8 mouse cellular contexts compared by ENCODE assay signal in genomic region chr17:28407418-28408250, GRCm38 (mm10). TPM values are rescaled to one million over a fixed set of nuclear protein-coding genes. Genes with fewer than 3 reads are reported as not detected.
DNase-seq lines count a peak whose midpoint lies in the region; ATAC-seq and TF ChIP-seq lines count a peak whose summit lies in the region.

No protein-coding gene starts in this region.

- H3K36me3 ChIP-seq in CH12.LX (replicated peaks in 1 of 2; ENCODE audit: control insufficient read depth in 1 of 2, insufficient read depth in 1 of 2, low read length in 1 of 2) = peaks cover 21 to 54% of the 10 kb centered on the region in 2 experiments
- H3K36me3 ChIP-seq in forebrain, embryonic 14.5 days (ENCODE audit: control insufficient read depth, insufficient read depth, low read length) = peaks cover 22% of the 10 kb centered on the region
- H3K36me3 ChIP-seq in neural tube, embryonic 14.5 days (ENCODE audit: control insufficient read depth, insufficient read depth, low read length) = no peaks in the 10 kb centered on the region

- in situ Hi-C loops in CH12.LX (cut with MboI; ENCODE audit: low pct_ligation_motif_present, low pct_unique_long_range_greater_than_20kb, low sequenced_read_pairs) = no loop called here

- TF ChIP-seq RAD21 in CH12.LX (IDR thresholded peaks at IDR 0.05; ENCODE audit: low read depth, low read length) = peak; percentile 96

- ATAC-seq in forebrain, embryonic 14.5 days = peak; percentile 76
- peak; percentile 73 for ATAC-seq in neural tube, embryonic 14.5 days (ENCODE audit: low read depth)

- dilution Hi-C loops in CH12.LX (cut with MboI; ENCODE audit: extremely low pct_ligation_motif_present, extremely low pct_unique_long_range_greater_than_20kb, low sequenced_read_pairs) = no loop called here

- WGBS in forebrain, embryonic 14.5 days = 47% methylated on average over 15 of the region's 15 CpGs
- WGBS in neural tube, embryonic 14.5 days = 41% methylated on average over 15 of the region's 15 CpGs

- H3K27me3 ChIP-seq in CH12.LX (replicated peaks) = no peaks in the 10 kb centered on the region
- H3K27me3 ChIP-seq in forebrain, embryonic 14.5 days (replicated peaks; ENCODE audit: control insufficient read depth, insufficient read depth, low read length) = no peaks in the 10 kb centered on the region
- no peaks in the 10 kb centered on the region for H3K27me3 ChIP-seq in neural tube, embryonic 14.5 days (ENCODE audit: control insufficient read depth, insufficient read depth, low read length)

- TF ChIP-seq EP300 in CH12.LX (IDR thresholded peaks at IDR 0.05; ENCODE audit: low read length) = no peak

- TF ChIP-seq CTCF in CH12.LX (conservative IDR thresholded peaks at IDR 0.05 in 1 of 2, IDR thresholded peaks at IDR 0.05 in 1 of 2; ENCODE audit: low read depth in 2 of 2, low read length in 2 of 2) = peak; percentile 78 to 98

- DNase-seq in CH12.LX (ENCODE audit: extremely low read depth) = peak; percentile 91
- peak; percentile 58 for DNase-seq in c-Kit-positive CD71-positive TER-119-negative erythroid progenitor cells, embryonic 14.5 days (ENCODE audit: low read depth)
- DNase-seq in forebrain, embryonic 14.5 days (ENCODE audit: low spot score) = peak; percentile 90
- DNase-seq in heart, postnatal 36 days = peak; percentile 81
- DNase-seq in layer of hippocampus, adult 18-20 months (ENCODE audit: low spot score in 2 of 2) = peak; percentile 72 to 93
- DNase-seq in lung, adult 18-20 months = peak; percentile 83
- peak; percentile 59 for DNase-seq in telencephalon, adult 2 months (ENCODE audit: low read depth, low spot score)

- peaks cover 3 to 16% of the 10 kb centered on the region in 2 experiments; a peak in 3 of 4 replicates for H3K4me1 ChIP-seq in CH12.LX (ENCODE audit: control insufficient read depth in 1 of 2, insufficient read depth in 2 of 2)
- no peaks in the 10 kb centered on the region for H3K4me1 ChIP-seq in forebrain, embryonic 14.5 days (ENCODE audit: control insufficient read depth, insufficient read depth, low read length)
- H3K4me1 ChIP-seq in neural tube, embryonic 14.5 days (ENCODE audit: control insufficient read depth, insufficient read depth, low read length) = no peaks in the 10 kb centered on the region

- H3K27ac ChIP-seq in CH12.LX (ENCODE audit: insufficient read depth, low read depth) = peak overlapping the region; percentile 75
- peak overlapping the region; percentile 18; the same call in 1 of the 2 replicates for H3K27ac ChIP-seq in forebrain, embryonic 14.5 days (ENCODE audit: low read depth, low read length)
- no peak overlapping the region for H3K27ac ChIP-seq in neural tube, embryonic 14.5 days (ENCODE audit: low read depth, low read length)

- H3K9ac ChIP-seq in CH12.LX (ENCODE audit: insufficient read depth, low read depth) = no peak overlapping the region; the same call in 1 of the 2 replicates
- H3K9ac ChIP-seq in forebrain, embryonic 14.5 days (ENCODE audit: low read length) = no peak overlapping the region
- H3K9ac ChIP-seq in neural tube, embryonic 14.5 days (replicated peaks; ENCODE audit: low read depth, low read length) = no peak overlapping the region

- H3K9me3 ChIP-seq in CH12.LX (replicated peaks; ENCODE audit: low read length) = peaks cover 2% of the 10 kb centered on the region
- no peaks in the 10 kb centered on the region for H3K9me3 ChIP-seq in forebrain, embryonic 14.5 days (replicated peaks; ENCODE audit: control insufficient read depth, low read length)
- no peaks in the 10 kb centered on the region for H3K9me3 ChIP-seq in neural tube, embryonic 14.5 days (ENCODE audit: control insufficient read depth, low read length)

- no peaks in the 10 kb centered on the region for H3K79me2 ChIP-seq in CH12.LX (replicated peaks; ENCODE audit: control insufficient read depth, extremely low read depth, insufficient read depth, poor library complexity, severe bottlenecking)

- peak overlapping the region; percentile 63 for H3K4me2 ChIP-seq in CH12.LX (ENCODE audit: insufficient read depth, low read depth, poor library complexity, severe bottlenecking)
- no peak overlapping the region for H3K4me2 ChIP-seq in forebrain, embryonic 14.5 days (ENCODE audit: low read length)
- no peak overlapping the region for H3K4me2 ChIP-seq in neural tube, embryonic 14.5 days (ENCODE audit: low read depth, low read length)

- TF ChIP-seq POLR2A in CH12.LX (IDR thresholded peaks at IDR 0.05; ENCODE audit: low read depth, low read length) = peak; percentile 21; the same call in 1 of the 2 replicates

- peak overlapping the region; percentile 25 to 32 (median 28) for H3K4me3 ChIP-seq in CH12.LX (replicated peaks in 1 of 3; ENCODE audit: low read depth in 2 of 3, low read length in 2 of 3, poor library complexity in 1 of 3)
- H3K4me3 ChIP-seq in forebrain, embryonic 14.5 days (ENCODE audit: low read depth, low read length) = no peak overlapping the region
- H3K4me3 ChIP-seq in neural tube, embryonic 14.5 days (ENCODE audit: low read depth, low read length) = no peak overlapping the region

- intact Hi-C loops in heart, postnatal 36 days (cut with DNase I) = loop anchor here (1.0 kb wide), 2 partner anchors 48 to 121 kb away; no protein-coding TSS in a partner anchor

TF ChIP-seq in CH12.LX, 34 proteins besides CTCF, POLR2A, EP300 and RAD21 (continues in another document):
- TF ChIP-seq POLR2AphosphoS2 (IDR thresholded peaks at IDR 0.05; ENCODE audit: low read depth, low read length) (no peak), E2F4 (IDR thresholded peaks at IDR 0.05; ENCODE audit: insufficient replicate concordance, low read depth, low read length) (no peak), MXI1 (IDR thresholded peaks at IDR 0.05; ENCODE audit: low read depth, low read length) (peak; percentile 80; the same call in 1 of the 2 replicates), BHLHE40 (IDR thresholded peaks at IDR 0.05; ENCODE audit: low read depth, low read length) (peak; percentile 49), RCOR1 (conservative IDR thresholded peaks at IDR 0.05; ENCODE audit: low read depth, low read length) (no peak), SIN3A (IDR thresholded peaks at IDR 0.05; ENCODE audit: low read length) (peak; percentile 76), SMC3 (IDR thresholded peaks at IDR 0.05; ENCODE audit: low read depth, low read length) (peak; percentile 92), ELF1 (IDR thresholded peaks at IDR 0.05; ENCODE audit: low read depth, low read length) (peak; percentile 78), ETS1 (conservative IDR thresholded peaks at IDR 0.05; ENCODE audit: low read depth, low read length) (no peak), CHD1 (IDR thresholded peaks at IDR 0.05; ENCODE audit: low read depth, low read length) (no peak), UBTF (IDR thresholded peaks at IDR 0.05; ENCODE audit: low read depth, low read length) (0 out of 2 replicates have a peak, but pooled peaks have one; percentile 39), MYC (IDR thresholded peaks at IDR 0.05; ENCODE audit: low read depth, low read length) (peak; percentile 45; the same call in 1 of the 2 replicates), CHD2 (IDR thresholded peaks at IDR 0.05; ENCODE audit: low read length) (no peak), JUND (conservative IDR thresholded peaks at IDR 0.05; ENCODE audit: low read depth, low read length) (no peak), PAX5 (IDR thresholded peaks at IDR 0.05; ENCODE audit: low read length) (no peak), USF1 (IDR thresholded peaks at IDR 0.05; ENCODE audit: low read depth, low read length) (no peak), MEF2A (IDR thresholded peaks at IDR 0.05; ENCODE audit: borderline replicate concordance, low read depth, low read length) (peak; percentile 59; the same call in 1 of the 2 replicates), KAT2A (IDR thresholded peaks at IDR 0.05; ENCODE audit: insufficient replicate concordance, low read length) (no peak), NRF1 (IDR thresholded peaks at IDR 0.05; ENCODE audit: low read depth, low read length) (no peak), MAX (IDR thresholded peaks at IDR 0.05; ENCODE audit: low read length) (peak; percentile 63), HCFC1 (IDR thresholded peaks at IDR 0.05; ENCODE audit: low read depth, low read length) (no peak), JUN (IDR thresholded peaks at IDR 0.05; ENCODE audit: insufficient read depth, low read depth, low read length) (no peak), MAFK (IDR thresholded peaks at IDR 0.05; ENCODE audit: insufficient replicate concordance, low read length) (no peak), ZC3H11A (IDR thresholded peaks at IDR 0.05; ENCODE audit: low read depth, low read length) (peak; percentile 73), USF2 (conservative IDR thresholded peaks at IDR 0.05; ENCODE audit: low read depth, low read length) (no peak), ZMIZ1 (IDR thresholded peaks at IDR 0.05; ENCODE audit: low read depth, low read length) (no peak), NELFE (IDR thresholded peaks at IDR 0.05; ENCODE audit: low read depth, low read length) (peak; percentile 53; the same call in 1 of the 2 replicates), IRF4 (IDR thresholded peaks at IDR 0.05; ENCODE audit: low read depth, low read length) (peak; percentile 84), ZKSCAN1 (IDR thresholded peaks at IDR 0.05; ENCODE audit: borderline replicate concordance, low read depth, low read length) (no peak), MAZ (IDR thresholded peaks at IDR 0.05; ENCODE audit: low read depth, low read length) (peak; percentile 29; the same call in 1 of the 2 replicates), TBP (conservative IDR thresholded peaks at IDR 0.05; ENCODE audit: low read depth, low read length) (no peak), TCF12 (IDR thresholded peaks at IDR 0.05; ENCODE audit: low read depth, low read length) (peak; percentile 63)

RNA-seq across cellular contexts. Expression of gene Tulp1, which starts 42.6 kb away (rescaled TPM):
- total RNA-seq in CH12.LX (2012; rRNA removed) = 0.17 TPM in 1 of 2 replicates, not detected in the other
- total RNA-seq in CH12.LX (2014; rRNA removed) = not detected in 2 replicates
- polyA plus RNA-seq in CH12.LX (2012; ENCODE audit: insufficient read length, low read depth) = not detected in 2 replicates
- 1.3 and 1.5 TPM in 2 replicates for polyA plus RNA-seq in forebrain, embryonic 14.5 days (2014; fragmentation: Nextera tagmentation; extraction: Ambion mirVana)
- total RNA-seq in heart, postnatal 36 days (2021) = not detected
- not detected for total RNA-seq in layer of hippocampus, adult 18-20 months (2021)
- 0.66 and 0.89 TPM in 2 replicates for polyA plus RNA-seq in neural tube, embryonic 14.5 days (2014; fragmentation: Nextera tagmentation; extraction: Ambion mirVana)

RNA-seq across cellular contexts. Expression of gene Tead3, which starts 57.0 kb away (rescaled TPM):
- total RNA-seq in CH12.LX (2012; rRNA removed) = 0.17 and 0.42 TPM in 2 replicates
- not detected in 2 replicates for total RNA-seq in CH12.LX (2014; rRNA removed)
- 0.08 TPM in 1 of 2 replicates, not detected in the other for polyA plus RNA-seq in CH12.LX (2012; ENCODE audit: insufficient read length, low read depth)
- polyA plus RNA-seq in forebrain, embryonic 14.5 days (2014; fragmentation: Nextera tagmentation; extraction: Ambion mirVana) = 1.8 and 2.4 TPM in 2 replicates
- 10 to 100 TPM; 12.9 to 16.6 TPM for total RNA-seq in heart, postnatal 36 days (2021)
- 1 to 10 TPM; 2.0 to 2.4 TPM for total RNA-seq in layer of hippocampus, adult 18-20 months (2021)
- polyA plus RNA-seq in neural tube, embryonic 14.5 days (2014; fragmentation: Nextera tagmentation; extraction: Ambion mirVana) = 1.2 and 1.6 TPM in 2 replicates

Comparison
In these comparisons a context has a peak if more than half of its experiments do, and no peak if none do; other contexts are left out.
1. H3K4me3 ChIP-seq: peak in CH12.LX (3 of 3); none in forebrain, embryonic 14.5 days (single experiment) and neural tube, embryonic 14.5 days (single experiment).
2. RNA of gene Tead3, which starts 57.0 kb away (total RNA-seq): 12.9 to 16.6 TPM in heart, postnatal 36 days; 2.0 to 2.4 TPM in layer of hippocampus, adult 18-20 months and 0.17 to 0.42 TPM in CH12.LX; every median in the first group is over 4 times any median in the second.
3. Peak in every context shown above with its lines, with median percentiles within 50 percentile points of each other: DNase-seq.